Mouse (Mus musculus): ENCODE data around the gene Papss2.

DNA sequence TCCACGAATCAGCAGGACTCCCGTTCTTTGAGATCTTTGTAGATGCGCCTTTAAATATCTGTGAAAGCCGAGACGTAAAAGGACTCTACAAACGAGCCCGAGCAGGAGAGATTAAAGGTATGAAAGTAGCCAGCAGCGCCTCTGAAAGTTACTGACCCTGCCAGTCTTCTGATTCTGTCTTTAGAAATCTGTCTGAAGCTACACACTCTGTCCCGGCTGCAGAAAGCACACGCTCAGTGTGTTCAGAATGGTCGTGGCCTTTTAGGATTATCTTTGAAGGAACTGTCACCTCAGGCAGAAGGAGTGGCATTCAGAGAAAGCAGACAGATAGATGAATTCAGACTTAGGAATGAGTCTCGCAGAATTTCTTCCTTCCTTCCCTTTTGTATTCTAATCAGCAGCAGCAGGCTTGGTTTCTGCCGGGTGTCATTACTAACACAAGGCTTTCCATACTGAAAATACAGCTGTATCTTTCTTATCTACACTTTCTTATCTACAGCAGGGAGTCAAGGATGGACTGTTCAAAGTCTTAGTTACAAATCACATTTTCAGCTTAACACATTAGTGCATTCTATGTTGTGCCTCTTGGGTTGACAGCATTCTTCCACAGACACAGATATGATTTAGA lies 42.8 kb downstream of the Papss2 start:
- no peak for TF ChIP-seq CTCF (IDR thresholded peaks at IDR 0.05; ENCODE audit: borderline replicate concordance, insufficient read depth, low read depth, low read length)
- TF ChIP-seq POLR2A (IDR thresholded peaks at IDR 0.05; ENCODE audit: borderline replicate concordance, insufficient read depth, low read length): no peak

All from cerebellum, adult 2 months (tissue).